Mouse (Mus musculus): ENCODE results near the gene Dpyd. TPM values are rescaled to one million over a fixed set of nuclear protein-coding genes. Genes with fewer than 3 reads are reported as not detected.

The Dpyd gene
- polyA plus RNA-seq, 1 experiment from 2014 or later, result 37.3 TPM

GRCm38 (mm10) chr3:119042611-119043010 lies 480.7 kb downstream of the Dpyd start:
- H3K4me2 ChIP-seq (ENCODE audit: low read depth, low read length), result no peak overlapping the region
- H3K9ac ChIP-seq (ENCODE audit: low read depth, low read length), result no peak overlapping the region
- H3K4me3 ChIP-seq (ENCODE audit: low read length), result no peak overlapping the region
- no peaks in the 10 kb centered on the region for H3K36me3 ChIP-seq (ENCODE audit: control insufficient read depth, insufficient read depth, low read length)
- 88% methylated on average over 1 of the region's 1 CpGs for WGBS
- H3K27me3 ChIP-seq (replicated peaks; ENCODE audit: control insufficient read depth, insufficient read depth, low read length), result no peaks in the 10 kb centered on the region
- H3K27ac ChIP-seq (ENCODE audit: low read length), result no peak overlapping the region
- H3K4me1 ChIP-seq (ENCODE audit: control insufficient read depth, insufficient read depth, low read length), result no peaks in the 10 kb centered on the region
- ATAC-seq, result no peak
- no peaks in the 10 kb centered on the region for H3K9me3 ChIP-seq (ENCODE audit: control insufficient read depth, low read length)

- no peak for ATAC-seq
- Histone ChIP-seq H3K9me3 (ENCODE audit: control insufficient read depth, low read length) (no peaks in the 10 kb centered on the region), H3K36me3 (ENCODE audit: control insufficient read depth, insufficient read depth, low read length) (no peaks in the 10 kb centered on the region), H3K27me3 (replicated peaks; ENCODE audit: control insufficient read depth, insufficient read depth, low read length) (no peaks in the 10 kb centered on the region), H3K27ac (ENCODE audit: low read length) (no peak overlapping the region), H3K4me3 (ENCODE audit: low read length) (no peak overlapping the region), H3K4me2 (ENCODE audit: low read depth, low read length) (no peak overlapping the region), H3K9ac (ENCODE audit: low read depth, low read length) (no peak overlapping the region), H3K4me1 (ENCODE audit: control insufficient read depth, insufficient read depth, low read length) (no peaks in the 10 kb centered on the region)
- WGBS, result 86% methylated on average over 1 of the region's 1 CpGs
Observed at GRCm38 (mm10) chr3:119056144-119056543, 494.2 kb downstream of the Dpyd start.

GRCm38 (mm10) chr3:119063214-119063613 lies 501.3 kb downstream of the Dpyd start:
- ATAC-seq, result no peak
- H3K9ac ChIP-seq (ENCODE audit: low read depth, low read length), result no peak overlapping the region
- no peaks in the 10 kb centered on the region for H3K36me3 ChIP-seq (ENCODE audit: control insufficient read depth, insufficient read depth, low read length)
- H3K27me3 ChIP-seq (replicated peaks; ENCODE audit: control insufficient read depth, insufficient read depth, low read length), result no peaks in the 10 kb centered on the region
- no peak overlapping the region for H3K27ac ChIP-seq (ENCODE audit: low read length)
- no peaks in the 10 kb centered on the region for H3K9me3 ChIP-seq (ENCODE audit: control insufficient read depth, low read length)
- H3K4me1 ChIP-seq (ENCODE audit: control insufficient read depth, insufficient read depth, low read length), result no peaks in the 10 kb centered on the region
- WGBS, result 58% methylated on average over 4 of the region's 4 CpGs
- H3K4me2 ChIP-seq (ENCODE audit: low read depth, low read length), result no peak overlapping the region
- no peak overlapping the region for H3K4me3 ChIP-seq (ENCODE audit: low read length)

GRCm38 (mm10) chr3:119063642-119064041 lies 501.7 kb downstream of the Dpyd start:
- WGBS, result 28% methylated on average over 1 of the region's 1 CpGs
- Histone ChIP-seq H3K4me2 (ENCODE audit: low read depth, low read length) (no peak overlapping the region), H3K27me3 (replicated peaks; ENCODE audit: control insufficient read depth, insufficient read depth, low read length) (no peaks in the 10 kb centered on the region), H3K4me3 (ENCODE audit: low read length) (no peak overlapping the region), H3K36me3 (ENCODE audit: control insufficient read depth, insufficient read depth, low read length) (no peaks in the 10 kb centered on the region), H3K9ac (ENCODE audit: low read depth, low read length) (no peak overlapping the region), H3K9me3 (ENCODE audit: control insufficient read depth, low read length) (no peaks in the 10 kb centered on the region), H3K27ac (ENCODE audit: low read length) (no peak overlapping the region), H3K4me1 (ENCODE audit: control insufficient read depth, insufficient read depth, low read length) (no peaks in the 10 kb centered on the region)
- ATAC-seq, result no peak

- H3K4me1 ChIP-seq (ENCODE audit: control insufficient read depth, insufficient read depth, low read length), result no peaks in the 10 kb centered on the region
- H3K4me2 ChIP-seq (ENCODE audit: low read depth, low read length), result no peak overlapping the region
- H3K9ac ChIP-seq (ENCODE audit: low read depth, low read length), result no peak overlapping the region
- ATAC-seq, result no peak
- H3K27ac ChIP-seq (ENCODE audit: low read length), result no peak overlapping the region
- no peaks in the 10 kb centered on the region for H3K36me3 ChIP-seq (ENCODE audit: control insufficient read depth, insufficient read depth, low read length)
- no peaks in the 10 kb centered on the region for H3K27me3 ChIP-seq (replicated peaks; ENCODE audit: control insufficient read depth, insufficient read depth, low read length)
- WGBS, result 48% methylated on average over 7 of the region's 7 CpGs
- no peaks in the 10 kb centered on the region for H3K9me3 ChIP-seq (ENCODE audit: control insufficient read depth, low read length)
- H3K4me3 ChIP-seq (ENCODE audit: low read length), result no peak overlapping the region
Observed at GRCm38 (mm10) chr3:119064746-119065145, 502.8 kb downstream of the Dpyd start.

- 77% methylated on average over 9 of the region's 9 CpGs for WGBS
- no peaks in the 10 kb centered on the region for H3K9me3 ChIP-seq (ENCODE audit: control insufficient read depth, low read length)
- no peak for ATAC-seq
- H3K36me3 ChIP-seq (ENCODE audit: control insufficient read depth, insufficient read depth, low read length), result no peaks in the 10 kb centered on the region
- no peak overlapping the region for H3K4me2 ChIP-seq (ENCODE audit: low read depth, low read length)
- H3K4me3 ChIP-seq (ENCODE audit: low read length), result no peak overlapping the region
- H3K4me1 ChIP-seq (ENCODE audit: control insufficient read depth, insufficient read depth, low read length), result no peaks in the 10 kb centered on the region
- no peaks in the 10 kb centered on the region for H3K27me3 ChIP-seq (replicated peaks; ENCODE audit: control insufficient read depth, insufficient read depth, low read length)
- no peak overlapping the region for H3K9ac ChIP-seq (ENCODE audit: low read depth, low read length)
- H3K27ac ChIP-seq (ENCODE audit: low read length), result no peak overlapping the region
Observed at GRCm38 (mm10) chr3:119067221-119067620, 505.3 kb downstream of the Dpyd start.

- H3K4me3 ChIP-seq (ENCODE audit: low read length), result no peak overlapping the region
- H3K36me3 ChIP-seq (ENCODE audit: control insufficient read depth, insufficient read depth, low read length), result no peaks in the 10 kb centered on the region
- no peaks in the 10 kb centered on the region for H3K9me3 ChIP-seq (ENCODE audit: control insufficient read depth, low read length)
- no peaks in the 10 kb centered on the region for H3K27me3 ChIP-seq (replicated peaks; ENCODE audit: control insufficient read depth, insufficient read depth, low read length)
- no peaks in the 10 kb centered on the region for H3K4me1 ChIP-seq (ENCODE audit: control insufficient read depth, insufficient read depth, low read length)
- 53% methylated on average over 1 of the region's 1 CpGs for WGBS
- no peak overlapping the region for H3K27ac ChIP-seq (ENCODE audit: low read length)
- no peak overlapping the region for H3K9ac ChIP-seq (ENCODE audit: low read depth, low read length)
- no peak overlapping the region for H3K4me2 ChIP-seq (ENCODE audit: low read depth, low read length)
- no peak for ATAC-seq
Observed at GRCm38 (mm10) chr3:119086618-119087017, 524.7 kb downstream of the Dpyd start.

GRCm38 (mm10) chr3:119095223-119095886 lies 533.4 kb downstream of the Dpyd start:
- Histone ChIP-seq H3K4me1 (ENCODE audit: control insufficient read depth, insufficient read depth, low read length) (no peaks in the 10 kb centered on the region), H3K9me3 (ENCODE audit: control insufficient read depth, low read length) (no peaks in the 10 kb centered on the region), H3K36me3 (ENCODE audit: control insufficient read depth, insufficient read depth, low read length) (no peaks in the 10 kb centered on the region), H3K9ac (ENCODE audit: low read depth, low read length) (no peak overlapping the region), H3K4me2 (ENCODE audit: low read depth, low read length) (no peak overlapping the region), H3K4me3 (ENCODE audit: low read length) (no peak overlapping the region), H3K27ac (ENCODE audit: low read length) (no peak overlapping the region), H3K27me3 (replicated peaks; ENCODE audit: control insufficient read depth, insufficient read depth, low read length) (no peaks in the 10 kb centered on the region)
- 76% methylated on average over 5 of the region's 5 CpGs for WGBS
- no peak for ATAC-seq

- ATAC-seq, result peak; percentile 96
- WGBS, result 44% methylated on average over 2 of the region's 2 CpGs
- no peaks in the 10 kb centered on the region for H3K9me3 ChIP-seq (ENCODE audit: control insufficient read depth, low read length)
- no peak overlapping the region for H3K4me3 ChIP-seq (ENCODE audit: low read length)
- H3K9ac ChIP-seq (ENCODE audit: low read depth, low read length), result no peak overlapping the region
- no peak overlapping the region for H3K4me2 ChIP-seq (ENCODE audit: low read depth, low read length)
- H3K4me1 ChIP-seq (ENCODE audit: control insufficient read depth, insufficient read depth, low read length), result no peaks in the 10 kb centered on the region
- H3K36me3 ChIP-seq (ENCODE audit: control insufficient read depth, insufficient read depth, low read length), result no peaks in the 10 kb centered on the region
- H3K27ac ChIP-seq (ENCODE audit: low read length), result peak overlapping the region; percentile 71
- no peaks in the 10 kb centered on the region for H3K27me3 ChIP-seq (replicated peaks; ENCODE audit: control insufficient read depth, insufficient read depth, low read length)
Observed at GRCm38 (mm10) chr3:119126003-119126402, 564.1 kb downstream of the Dpyd start.

GRCm38 (mm10) chr3:119128076-119128475 lies 566.1 kb downstream of the Dpyd start:
- H3K36me3 ChIP-seq (ENCODE audit: control insufficient read depth, insufficient read depth, low read length), result no peaks in the 10 kb centered on the region
- no peak for ATAC-seq
- no peak overlapping the region for H3K9ac ChIP-seq (ENCODE audit: low read depth, low read length)
- no peak overlapping the region for H3K4me2 ChIP-seq (ENCODE audit: low read depth, low read length)
- H3K4me1 ChIP-seq (ENCODE audit: control insufficient read depth, insufficient read depth, low read length), result no peaks in the 10 kb centered on the region
- no peak overlapping the region for H3K27ac ChIP-seq (ENCODE audit: low read length)
- no peak overlapping the region for H3K4me3 ChIP-seq (ENCODE audit: low read length)
- WGBS, result 70% methylated on average over 1 of the region's 1 CpGs
- H3K9me3 ChIP-seq (ENCODE audit: control insufficient read depth, low read length), result no peaks in the 10 kb centered on the region
- no peaks in the 10 kb centered on the region for H3K27me3 ChIP-seq (replicated peaks; ENCODE audit: control insufficient read depth, insufficient read depth, low read length)
